Mouse (Mus musculus): Measurements from ENCODE around the gene Iqck. TPM values are rescaled to one million over a fixed set of nuclear protein-coding genes. Genes with fewer than 3 reads are reported as not detected.

Gene Iqck
- polyA plus RNA-seq, 1 experiment from 2014 or later: 2.3 TPM

DNA sequence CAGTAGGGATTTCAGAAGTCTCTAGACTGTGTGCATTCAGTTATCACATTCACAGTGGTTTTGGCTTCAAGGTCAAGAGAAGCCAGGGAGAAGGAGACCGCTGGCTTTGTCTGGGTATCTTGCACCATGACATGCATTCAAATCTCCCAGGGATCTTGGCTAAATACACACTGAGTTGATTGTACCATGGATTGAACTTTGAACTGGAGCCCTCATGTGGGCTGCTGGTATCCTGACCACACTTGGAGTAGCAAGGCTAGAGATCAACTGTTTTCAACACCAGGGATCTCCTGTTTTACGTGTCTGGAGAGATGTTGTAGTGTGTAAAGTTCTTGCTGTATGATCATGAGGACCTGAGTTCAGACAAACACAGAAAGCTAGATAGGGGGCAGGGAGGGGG is 144.3 kb downstream of the Iqck start:
- H3K9ac ChIP-seq: 0 out of 2 replicates have a peak overlapping the region, but pooled peaks have one; percentile 19
- WGBS: 84% methylated on average over 2 of the region's 2 CpGs
- no peaks in the 10 kb centered on the region for H3K36me3 ChIP-seq
- H3K27ac ChIP-seq: no peak overlapping the region
- H3K4me1 ChIP-seq: peaks cover 7% of the 10 kb centered on the region
- H3K9me3 ChIP-seq: no peaks in the 10 kb centered on the region
- no peak overlapping the region for H3K4me2 ChIP-seq (replicated peaks)
- no peak overlapping the region for H3K4me3 ChIP-seq
- no peaks in the 10 kb centered on the region for H3K27me3 ChIP-seq
- ATAC-seq (ENCODE audit: low FRiP score, low read depth): no peak

DNA sequence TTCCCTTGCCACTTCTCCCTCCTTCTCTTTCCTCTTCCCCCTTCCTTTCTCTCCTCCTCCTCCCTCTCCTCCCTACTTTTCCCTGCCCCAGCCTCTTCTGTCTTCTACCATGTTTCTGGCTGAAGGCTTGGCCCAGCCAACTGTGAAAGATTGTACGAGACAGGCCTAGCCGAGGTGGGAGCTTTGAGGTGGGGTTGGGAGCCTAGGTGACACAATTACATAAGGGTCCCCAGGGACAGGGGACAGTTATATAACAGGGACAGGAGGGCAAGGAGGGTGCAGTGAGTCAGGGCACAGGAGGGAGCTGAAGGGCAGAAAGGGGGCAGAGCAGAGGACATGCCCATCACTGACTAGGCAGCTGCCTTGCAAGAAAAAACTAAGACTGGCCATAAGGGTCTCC is 146.4 kb downstream of the Iqck start:
- Histone ChIP-seq H3K9me3 (no peaks in the 10 kb centered on the region), H3K27ac (no peak overlapping the region), H3K9ac (no peak overlapping the region), H3K4me3 (no peak overlapping the region), H3K27me3 (no peaks in the 10 kb centered on the region), H3K4me1 (no peaks in the 10 kb centered on the region), H3K36me3 (no peaks in the 10 kb centered on the region), H3K4me2 (replicated peaks) (no peak overlapping the region)
- WGBS: 81% methylated on average over 2 of the region's 2 CpGs
- ATAC-seq (ENCODE audit: low FRiP score, low read depth): no peak

DNA sequence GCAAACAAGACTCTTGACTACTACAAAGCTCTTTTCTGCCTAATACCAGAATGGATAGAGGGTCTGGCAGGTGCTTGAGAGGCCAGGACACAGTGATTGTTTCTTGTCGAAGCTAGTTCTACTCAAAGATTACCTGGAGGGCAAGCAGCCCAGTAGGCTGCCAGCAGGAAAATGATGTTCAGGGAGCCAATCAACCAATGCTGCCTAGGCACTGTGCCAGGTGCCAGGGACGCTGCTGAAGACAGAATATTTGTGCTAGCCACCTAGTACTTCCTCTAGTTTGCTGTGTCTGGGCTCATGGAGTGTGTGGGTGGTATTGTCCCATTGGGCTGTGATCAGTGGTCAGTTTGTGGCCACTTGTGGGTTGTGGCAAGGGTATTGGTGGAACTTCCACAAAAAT is 146.9 kb downstream of the Iqck start:
- WGBS: 49% methylated on average over 2 of the region's 2 CpGs
- no peak for ATAC-seq (ENCODE audit: low FRiP score, low read depth)
- Histone ChIP-seq H3K27me3 (no peaks in the 10 kb centered on the region), H3K4me2 (replicated peaks) (no peak overlapping the region), H3K4me1 (no peaks in the 10 kb centered on the region), H3K9ac (no peak overlapping the region), H3K4me3 (no peak overlapping the region), H3K27ac (no peak overlapping the region), H3K9me3 (no peaks in the 10 kb centered on the region), H3K36me3 (no peaks in the 10 kb centered on the region)

DNA sequence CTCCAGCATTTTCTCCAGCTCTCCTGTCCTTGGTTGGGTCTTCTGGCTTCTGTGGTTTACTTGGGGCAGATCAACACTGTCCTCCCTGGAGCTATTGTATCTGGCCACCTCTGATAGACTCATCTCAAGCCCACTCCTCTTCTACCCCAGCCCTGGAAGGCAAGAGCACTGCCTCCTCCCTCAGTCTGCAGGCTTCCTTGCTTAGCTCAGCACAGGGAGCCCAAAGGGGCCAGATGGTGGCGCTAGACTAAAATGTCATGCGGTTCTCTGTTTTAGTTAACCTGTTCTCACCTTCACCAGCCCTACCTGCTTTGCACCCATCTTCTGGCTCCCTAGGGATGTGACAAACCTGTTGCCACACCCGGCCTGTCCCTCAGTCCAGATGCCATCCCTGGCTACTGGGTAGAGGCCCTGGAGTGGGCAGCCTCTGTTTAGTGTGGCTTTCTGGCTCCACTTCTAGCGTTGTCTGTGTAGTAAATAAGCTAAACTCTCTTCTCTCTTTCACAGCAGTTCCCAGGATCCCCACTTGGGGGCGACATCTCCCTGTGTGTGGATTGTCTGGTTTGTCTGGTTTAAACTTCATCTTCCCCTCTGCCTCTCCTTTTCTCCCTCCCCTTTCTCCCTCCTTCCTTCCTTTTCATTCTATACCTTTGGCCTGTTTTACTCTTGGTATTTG is 155.4 kb downstream of the Iqck start:
- Histone ChIP-seq H3K36me3 (no peaks in the 10 kb centered on the region), H3K4me3 (no peak overlapping the region), H3K9ac (no peak overlapping the region), H3K27me3 (no peaks in the 10 kb centered on the region), H3K4me1 (no peaks in the 10 kb centered on the region), H3K4me2 (replicated peaks) (no peak overlapping the region), H3K9me3 (no peaks in the 10 kb centered on the region), H3K27ac (no peak overlapping the region)
- no peak for ATAC-seq (ENCODE audit: low FRiP score, low read depth)
- 14% methylated on average over 5 of the region's 5 CpGs for WGBS

DNA sequence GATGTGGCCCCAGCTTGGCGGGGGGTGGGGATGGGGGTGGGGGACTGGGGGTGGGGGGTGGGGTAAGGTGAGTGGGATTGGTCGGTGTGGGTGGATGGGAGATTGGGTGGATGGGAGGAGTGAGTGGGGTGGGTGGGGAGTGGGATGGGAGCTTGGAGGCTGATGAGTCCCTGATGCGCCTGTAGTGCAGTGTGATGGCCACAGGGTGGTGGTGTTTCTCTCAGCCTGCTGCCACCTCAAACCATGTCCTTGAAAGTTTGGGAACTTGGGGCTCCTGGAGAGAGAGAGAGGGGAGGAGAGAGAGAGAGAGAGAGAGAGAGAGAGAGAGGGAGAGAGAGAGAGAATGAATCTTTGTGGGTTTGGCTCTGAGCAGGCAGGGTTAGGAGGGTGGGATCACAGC is 160.2 kb downstream of the Iqck start:
- Histone ChIP-seq H3K27me3 (no peaks in the 10 kb centered on the region), H3K4me1 (no peaks in the 10 kb centered on the region), H3K9ac (no peak overlapping the region), H3K4me3 (no peak overlapping the region), H3K4me2 (replicated peaks) (no peak overlapping the region), H3K27ac (no peak overlapping the region), H3K36me3 (no peaks in the 10 kb centered on the region), H3K9me3 (no peaks in the 10 kb centered on the region)
- whole genome bisulfite sequencing: 0% methylated on average over 3 of the region's 3 CpGs
- no peak for ATAC-seq (ENCODE audit: low FRiP score, low read depth)

- H3K4me3 ChIP-seq: no peak overlapping the region
- H3K4me2 ChIP-seq (replicated peaks): no peak overlapping the region
- no peaks in the 10 kb centered on the region for H3K27me3 ChIP-seq
- H3K9me3 ChIP-seq: no peaks in the 10 kb centered on the region
- H3K27ac ChIP-seq: no peak overlapping the region
- ATAC-seq (ENCODE audit: low FRiP score, low read depth): no peak
- H3K4me1 ChIP-seq: peaks cover 5% of the 10 kb centered on the region; the same call in 1 of the 2 replicates
- 19% methylated on average over 4 of the region's 4 CpGs for WGBS
- no peak overlapping the region for H3K9ac ChIP-seq
- H3K36me3 ChIP-seq: no peaks in the 10 kb centered on the region
These were observed 164.0 kb downstream of the Iqck start for GRCm38 (mm10) chr7:119019537-119019936.

Other genes starting within 250 kb of the Iqck start
- gene Gde1, start 150.0 kb upstream of the Iqck start, polyA plus RNA-seq (2015; fragmentation: Nextera tagmentation; extraction: Ambion mirVana): 78.1 and 80.4 TPM in 2 replicates
- 21.4 and 23.6 TPM in 2 replicates for gene Ccp110, start 143.2 kb upstream of the Iqck start, polyA plus RNA-seq (2015; fragmentation: Nextera tagmentation; extraction: Ambion mirVana)
- gene Vps35l, start 115.5 kb upstream of the Iqck start, polyA plus RNA-seq (2015; fragmentation: Nextera tagmentation; extraction: Ambion mirVana): 66.7 and 67.5 TPM in 2 replicates
- 125 and 134 TPM in 2 replicates for gene Knop1, start 502 bp downstream of the Iqck start, polyA plus RNA-seq (2015; fragmentation: Nextera tagmentation; extraction: Ambion mirVana)
- 6.8 and 8.0 TPM in 2 replicates for gene Gprc5b, start 139.5 kb downstream of the Iqck start, polyA plus RNA-seq (2015; fragmentation: Nextera tagmentation; extraction: Ambion mirVana)